Mouse (Mus musculus) midbrain, postnatal 0 days (tissue): ENCODE measurements around the gene Stkld1. TPM values are rescaled to one million over a fixed set of nuclear protein-coding genes. Genes with fewer than 3 reads are reported as not detected.

Experiments
- ATAC-seq: fragments of 200-750 bp; cut with Nextera tagmentation; 2 replicates; pipeline ENCODE4 v1.8.0; 2017; ENCODE audit warnings: moderate number of reproducible peaks, mild to moderate bottlenecking, moderate TSS enrichment, moderate library complexity; ENCODE audit not compliant: low FRiP score
- DNase-seq: peaks from one replicate; pipeline ENCODE4 v3.0.0-alpha.2; 2015; ENCODE audit warnings: low spot score
- H3K27ac ChIP-seq: fragments of 300-500 bp; sonication (generic); 2 replicates; pipeline ENCODE4 v1.5.1; 2014; ENCODE audit warnings: low read depth, mild to moderate bottlenecking, low read length, mixed read lengths
- H3K27me3 ChIP-seq: fragments of 300-500 bp; sonication (generic); 2 replicates; pipeline ENCODE4 v1.6.1; 2014; ENCODE audit warnings: low read length, control low read depth, mixed read lengths; ENCODE audit not compliant: insufficient read depth
- H3K36me3 ChIP-seq: fragments of 300-500 bp; sonication (generic); 2 replicates; pipeline ENCODE4 v1.6.1; 2014; ENCODE audit warnings: low read length, control low read depth, mixed read lengths; ENCODE audit not compliant: insufficient read depth
- H3K4me1 ChIP-seq: fragments of 300-500 bp; sonication (generic); 2 replicates; pipeline ENCODE4 v1.6.1; 2014; ENCODE audit warnings: mild to moderate bottlenecking, control low read depth, antibody characterized with exemption, low read length, mixed read lengths; ENCODE audit not compliant: insufficient read depth
- H3K4me2 ChIP-seq: fragments of 300-500 bp; sonication (generic); 2 replicates; pipeline ENCODE4 v1.6.1; 2014; ENCODE audit warnings: low read depth, mild to moderate bottlenecking, low read length, mixed read lengths; ENCODE audit not compliant: poor library complexity, severe bottlenecking
- H3K4me3 ChIP-seq: fragments of 300-500 bp; sonication (generic); 2 replicates; pipeline ENCODE4 v1.5.1; 2014; ENCODE audit warnings: low read depth, mild to moderate bottlenecking, low read length, moderate library complexity
- H3K9ac ChIP-seq: fragments of 300-500 bp; sonication (generic); replicated peaks from 2 replicates; pipeline ENCODE4 v1.6.1; 2014; ENCODE audit warnings: mild to moderate bottlenecking, low read length, moderate library complexity, mixed read lengths; ENCODE audit not compliant: poor library complexity, severe bottlenecking
- H3K9me3 ChIP-seq: fragments of 300-500 bp; sonication (generic); 2 replicates; pipeline ENCODE4 v1.6.1; 2016; ENCODE audit warnings: low read length, control low read depth
- CTCF ChIP-seq: IDR thresholded peaks from 2 replicates; pipeline ENCODE4 v1.5.1; 2016; ENCODE audit warnings: antibody characterized with exemption, mild to moderate bottlenecking
- WGBS: fragments of 180-500 bp; shearing (Covaris S2); extraction: QIAGEN DNeasy Blood & Tissue Kit; methylation state at CpG from one replicate; pipeline ENCODE4 v1.1.7; 2014; 5-methylcytosine and 5-hydroxymethylcytosine counted together
- polyA plus RNA-seq: library from polyadenylated mRNA; unstranded; fragments of >200 nt; fragmentation: Nextera tagmentation; extraction: Ambion mirVana; gene quantifications from 2 replicates; pipeline ENCODE4 v1.2.1, GENCODE M21; 2015
- total RNA-seq: library from RNA; depleted of rRNA; stranded (reverse); fragments of >200 nt; gene quantifications from 2 replicates; pipeline ENCODE4 v1.2.3, GENCODE M21; 2014; rRNA removed

Stkld1 gene
- total and polyA plus RNA-seq, 2 experiments from 2014 or later, result 0.11 to 0.33 TPM

DNA sequence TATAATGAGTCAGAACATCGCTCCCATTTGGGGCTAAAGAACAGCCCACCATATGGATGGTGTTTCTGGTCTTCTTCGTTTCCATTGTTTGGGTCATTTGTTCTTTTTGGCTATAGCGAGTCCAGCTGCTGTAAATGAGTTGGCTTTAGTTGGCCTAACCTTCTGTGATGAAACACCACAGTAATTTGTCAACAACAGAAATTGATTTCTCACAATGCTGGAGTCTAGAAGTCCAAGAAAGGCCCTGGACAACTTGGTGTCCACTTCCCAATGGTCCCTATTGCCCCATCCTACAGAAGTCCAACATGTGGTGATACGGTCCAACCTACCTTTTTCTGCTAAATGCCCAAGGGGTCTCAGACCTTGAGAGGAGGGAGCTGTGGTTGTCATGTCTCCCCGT is 50.8 kb downstream of the Stkld1 start:
- no peaks in the 10 kb centered on the region for H3K36me3 ChIP-seq
- H3K4me2 ChIP-seq, result no peak overlapping the region
- no peak for TF ChIP-seq CTCF
- no peak for DNase-seq
- no peaks in the 10 kb centered on the region for H3K27me3 ChIP-seq
- H3K27ac ChIP-seq, result no peak overlapping the region
- ATAC-seq, result no peak
- no peak overlapping the region for H3K4me3 ChIP-seq
- H3K9me3 ChIP-seq, result no peaks in the 10 kb centered on the region
- no peak overlapping the region for H3K9ac ChIP-seq
- no peaks in the 10 kb centered on the region for H3K4me1 ChIP-seq
- WGBS, result 84% methylated on average over 5 of the region's 5 CpGs

DNA sequence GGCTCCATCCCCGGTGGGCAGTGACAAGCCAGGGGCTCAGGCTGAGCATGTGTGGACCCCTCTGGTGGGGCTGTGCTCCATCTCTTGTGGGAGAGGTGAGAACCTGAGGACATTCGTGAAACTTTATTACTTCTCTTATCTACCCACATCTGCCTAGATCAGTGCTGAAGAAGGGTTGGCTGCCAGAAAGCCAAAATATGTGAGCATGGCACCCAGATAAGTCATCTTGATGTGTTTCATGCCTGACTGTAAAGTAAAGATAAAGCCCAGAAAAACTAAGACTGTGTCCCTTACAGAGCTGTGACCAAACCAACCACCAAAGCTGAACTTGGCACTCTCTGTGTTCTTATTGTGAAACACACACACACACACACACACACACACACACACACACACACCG is 60.1 kb downstream of the Stkld1 start:
- H3K4me3 ChIP-seq, result no peak overlapping the region
- no peak overlapping the region for H3K4me2 ChIP-seq
- 81% methylated on average over 3 of the region's 3 CpGs for WGBS
- H3K4me1 ChIP-seq, result no peaks in the 10 kb centered on the region
- H3K27ac ChIP-seq, result no peak overlapping the region
- H3K36me3 ChIP-seq, result no peaks in the 10 kb centered on the region
- TF ChIP-seq CTCF, result no peak
- DNase-seq (no peak), ATAC-seq (no peak)
- H3K9me3 ChIP-seq, result no peaks in the 10 kb centered on the region
- H3K9ac ChIP-seq, result no peak overlapping the region
- no peaks in the 10 kb centered on the region for H3K27me3 ChIP-seq

DNA sequence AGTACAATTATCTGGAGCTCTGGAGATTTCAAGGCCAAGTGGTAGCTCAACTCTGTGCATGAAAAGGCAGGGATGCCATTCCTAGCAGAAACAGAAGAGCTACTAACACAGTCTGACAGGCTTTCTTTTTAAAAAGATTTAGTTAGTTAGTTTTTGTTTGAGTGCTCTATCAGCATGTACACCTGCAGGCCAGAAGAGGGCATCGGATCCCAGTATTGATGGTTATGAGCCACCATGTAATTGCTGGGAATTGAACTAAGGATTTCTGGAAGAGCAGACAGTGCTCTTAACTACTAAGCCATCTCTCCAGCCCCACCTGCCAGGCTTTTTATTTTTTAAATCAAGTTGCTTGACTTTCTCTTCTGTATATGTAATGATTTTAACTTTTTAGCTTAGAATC is 63.7 kb downstream of the Stkld1 start:
- no peak for DNase-seq
- Histone ChIP-seq H3K4me1 (no peaks in the 10 kb centered on the region), H3K9me3 (no peaks in the 10 kb centered on the region), H3K27ac (no peak overlapping the region), H3K4me3 (no peak overlapping the region), H3K9ac (no peak overlapping the region), H3K4me2 (no peak overlapping the region), H3K36me3 (no peaks in the 10 kb centered on the region), H3K27me3 (no peaks in the 10 kb centered on the region)
- 77% methylated on average over 1 of the region's 1 CpGs for WGBS
- no peak for ATAC-seq
- TF ChIP-seq CTCF, result peak; percentile 30

DNA sequence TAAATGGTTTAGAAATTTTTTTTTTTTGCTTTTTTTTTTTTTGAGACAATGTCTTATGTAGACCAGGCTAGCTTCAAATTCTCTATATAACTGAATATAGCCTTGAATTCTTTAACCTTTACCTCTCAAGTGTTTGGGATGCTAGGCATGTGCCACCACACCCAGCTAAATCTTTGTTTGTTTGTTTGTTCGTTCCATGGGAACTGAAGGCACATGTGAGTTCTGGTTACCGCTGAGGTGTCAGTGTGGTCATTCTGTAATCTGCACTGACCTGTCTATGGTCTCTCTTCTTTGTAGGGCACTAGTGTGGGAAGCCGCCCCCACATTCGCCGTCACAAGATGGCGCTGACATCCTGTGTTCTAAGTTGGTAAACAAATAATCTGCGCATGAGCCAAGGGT is 64.1 kb downstream of the Stkld1 start:
- Histone ChIP-seq H3K27ac (no peak overlapping the region), H3K9me3 (no peaks in the 10 kb centered on the region), H3K9ac (no peak overlapping the region), H3K4me3 (no peak overlapping the region), H3K27me3 (no peaks in the 10 kb centered on the region), H3K36me3 (no peaks in the 10 kb centered on the region), H3K4me2 (no peak overlapping the region), H3K4me1 (no peaks in the 10 kb centered on the region)
- WGBS, result 94% methylated on average over 6 of the region's 7 CpGs
- DNase-seq (no peak), ATAC-seq (no peak)
- no peak for TF ChIP-seq CTCF

Other genes starting within 250 kb of the Stkld1 start
- not detected in 2 replicates for gene Abo, start 69.1 kb upstream of the Stkld1 start, total RNA-seq
- not detected in 2 replicates for gene Abo, start 69.1 kb upstream of the Stkld1 start, polyA plus RNA-seq
- 17.2 and 23.8 TPM in 2 replicates for gene Surf6, start 31.2 kb upstream of the Stkld1 start, total RNA-seq
- 24.7 and 27.8 TPM in 2 replicates for gene Surf6, start 31.2 kb upstream of the Stkld1 start, polyA plus RNA-seq
- gene Med22, start 23.4 kb upstream of the Stkld1 start, total RNA-seq, result 106 and 119 TPM in 2 replicates
- gene Med22, start 23.4 kb upstream of the Stkld1 start, polyA plus RNA-seq, result 139 and 144 TPM in 2 replicates
- gene Rpl7a, start 23.3 kb upstream of the Stkld1 start, total RNA-seq, result 910 and 1,034 TPM in 2 replicates
- 411 and 433 TPM in 2 replicates for gene Rpl7a, start 23.3 kb upstream of the Stkld1 start, polyA plus RNA-seq
- gene Surf2, start 17.7 kb upstream of the Stkld1 start, total RNA-seq, result 27.5 and 30.0 TPM in 2 replicates
- gene Surf2, start 17.7 kb upstream of the Stkld1 start, polyA plus RNA-seq, result 55.2 and 55.5 TPM in 2 replicates
- gene Surf1, start 17.5 kb upstream of the Stkld1 start, total RNA-seq, result 59.7 and 78.8 TPM in 2 replicates
- gene Surf1, start 17.5 kb upstream of the Stkld1 start, polyA plus RNA-seq, result 112 and 122 TPM in 2 replicates
- gene Surf4, start 119 bp upstream of the Stkld1 start, total RNA-seq, result 108 and 120 TPM in 2 replicates
- 101 and 102 TPM in 2 replicates for gene Surf4, start 119 bp upstream of the Stkld1 start, polyA plus RNA-seq
- 39.1 and 41.8 TPM in 2 replicates for gene Rexo4, start 30.3 kb downstream of the Stkld1 start, total RNA-seq
- 26.0 and 29.4 TPM in 2 replicates for gene Rexo4, start 30.3 kb downstream of the Stkld1 start, polyA plus RNA-seq
- gene Adamts13, start 39.4 kb downstream of the Stkld1 start, total RNA-seq, result 0.38 TPM in 1 of 2 replicates, not detected in the other
- 0.31 TPM in 1 of 2 replicates, not detected in the other for gene Adamts13, start 39.4 kb downstream of the Stkld1 start, polyA plus RNA-seq
- 52.8 and 63.0 TPM in 2 replicates for gene Cacfd1, start 75.9 kb downstream of the Stkld1 start, total RNA-seq
- 97.1 and 98.8 TPM in 2 replicates for gene Cacfd1, start 75.9 kb downstream of the Stkld1 start, polyA plus RNA-seq
- 23.8 and 31.8 TPM in 2 replicates for gene Slc2a6, start 94.0 kb downstream of the Stkld1 start, total RNA-seq
- gene Slc2a6, start 94.0 kb downstream of the Stkld1 start, polyA plus RNA-seq, result 14.4 and 14.8 TPM in 2 replicates
- gene Mymk, start 138.1 kb downstream of the Stkld1 start, total RNA-seq, result 0.16 TPM in 1 of 2 replicates, not detected in the other
- gene Mymk, start 138.1 kb downstream of the Stkld1 start, polyA plus RNA-seq, result 0.15 TPM in 1 of 2 replicates, not detected in the other
- gene Adamtsl2, start 145.3 kb downstream of the Stkld1 start, total RNA-seq, result 14.3 and 17.0 TPM in 2 replicates
- 7.3 and 9.3 TPM in 2 replicates for gene Adamtsl2, start 145.3 kb downstream of the Stkld1 start, polyA plus RNA-seq
- gene Fam163b, start 208.4 kb downstream of the Stkld1 start, total RNA-seq, result 4.9 and 8.4 TPM in 2 replicates
- 13.0 and 13.9 TPM in 2 replicates for gene Fam163b, start 208.4 kb downstream of the Stkld1 start, polyA plus RNA-seq
- 4.2 and 12.3 TPM in 2 replicates for gene Dbh, start 231.2 kb downstream of the Stkld1 start, total RNA-seq
- gene Dbh, start 231.2 kb downstream of the Stkld1 start, polyA plus RNA-seq, result 0.21 and 0.45 TPM in 2 replicates